Mouse (Mus musculus): ENCODE data around the gene Prex1.

Gene Prex1

GRCm38 (mm10) chr2:166658380-166658779, 55.3 kb downstream of the Prex1 start:
- no peak for DNase-seq

- DNase-seq, result no peak
Observed at GRCm38 (mm10) chr2:166657451-166658011, 56.1 kb downstream of the Prex1 start.

DNA sequence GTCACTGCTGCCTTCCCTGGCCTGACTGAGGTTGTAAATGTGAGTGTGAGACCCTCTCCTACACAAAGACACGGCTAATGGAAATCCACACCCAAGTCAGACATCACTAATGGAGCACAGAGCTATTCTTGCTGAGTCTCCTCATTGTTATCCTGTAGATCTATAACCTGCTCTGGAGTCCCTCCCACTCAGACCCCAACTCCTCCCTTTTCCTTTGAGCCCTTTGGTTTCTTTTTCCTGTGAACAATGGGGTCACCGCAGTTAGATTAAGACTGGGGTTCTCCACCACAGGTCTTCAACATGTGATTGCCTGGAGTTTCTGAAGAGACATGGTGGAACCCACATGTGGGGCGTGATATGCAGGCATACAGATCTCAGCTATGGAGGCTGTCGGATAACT, 57.0 kb downstream of the Prex1 start:
- no peak for DNase-seq

DNA sequence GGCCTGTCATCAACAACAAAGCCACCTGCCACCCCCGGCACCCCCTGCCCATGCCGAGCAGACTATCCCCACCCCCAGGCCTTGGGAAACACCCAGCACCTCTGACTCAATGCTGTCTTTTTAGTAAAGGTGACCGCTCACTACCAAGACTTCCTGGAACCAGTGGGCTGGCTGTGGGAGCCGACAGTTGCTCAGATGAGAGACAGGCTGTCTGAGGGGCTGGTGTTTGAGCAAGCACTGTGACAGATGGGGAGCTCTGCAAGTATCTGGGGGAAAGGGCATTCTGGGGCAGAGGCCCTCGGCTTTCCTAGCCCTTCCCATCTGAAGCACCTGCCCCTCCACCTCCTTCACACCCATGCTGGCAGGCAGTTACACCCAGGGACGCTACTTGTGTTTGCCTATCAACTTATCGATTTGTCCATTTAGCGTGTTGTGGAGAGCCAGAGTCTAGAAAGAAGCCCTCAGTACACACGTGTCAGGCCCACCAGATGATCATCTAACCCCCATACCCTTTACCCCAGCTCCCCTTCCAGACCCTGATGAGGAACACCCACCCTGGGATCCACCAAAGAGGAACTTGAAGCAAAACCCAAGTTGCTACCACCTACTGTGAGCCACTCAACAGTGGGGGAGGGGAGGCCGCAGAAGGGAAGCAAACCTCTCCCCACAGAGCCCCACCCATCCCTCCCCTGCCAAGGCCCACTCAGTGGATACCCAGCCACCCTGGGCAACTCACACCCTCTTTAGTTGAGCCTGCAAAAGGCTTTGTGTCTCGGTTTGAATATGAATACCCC, 57.7 kb downstream of the Prex1 start:
- DNase-seq, result no peak

DNA sequence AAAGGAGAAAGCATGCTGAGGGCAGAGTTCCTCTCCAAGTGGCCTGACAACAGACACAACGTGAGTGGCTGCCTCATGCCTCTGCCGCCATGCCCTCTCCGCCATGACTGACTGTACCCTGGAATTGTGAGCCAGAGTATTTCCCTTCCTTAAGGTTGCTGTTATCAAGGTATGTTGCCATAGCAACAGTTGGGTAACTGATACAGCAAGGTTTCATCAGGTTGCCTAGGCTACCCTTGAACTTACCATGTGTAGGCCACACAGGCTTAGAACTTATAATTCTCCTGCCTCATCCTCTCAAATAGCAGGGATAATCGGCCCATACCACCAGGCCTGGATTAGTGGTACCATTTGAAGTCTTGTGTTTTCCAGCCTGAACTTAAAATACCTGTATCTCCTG, 58.3 kb downstream of the Prex1 start:
- DNase-seq, result no peak

GRCm38 (mm10) chr2:166654875-166655274, 58.8 kb downstream of the Prex1 start:
- no peak for DNase-seq

DNA sequence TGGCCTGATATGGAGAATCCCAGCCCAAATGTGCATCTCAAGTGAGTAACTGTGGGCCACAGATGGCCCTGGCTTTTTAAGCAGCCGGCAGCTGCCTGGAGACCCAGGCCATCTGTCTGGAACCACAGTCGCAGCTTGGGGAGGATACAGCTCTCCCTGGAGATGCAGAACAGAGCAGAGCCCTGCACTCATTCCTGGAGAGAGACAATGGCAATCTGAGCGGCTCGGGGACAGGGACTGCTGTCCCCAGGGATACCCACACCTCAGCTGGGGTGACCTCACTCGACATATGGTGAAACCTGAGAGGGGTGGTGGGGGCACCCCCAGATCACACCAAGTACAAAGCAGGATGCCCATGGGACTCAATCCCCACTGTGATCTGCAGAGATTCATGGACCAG, 60.1 kb downstream of the Prex1 start:
- no peak for DNase-seq

DNA sequence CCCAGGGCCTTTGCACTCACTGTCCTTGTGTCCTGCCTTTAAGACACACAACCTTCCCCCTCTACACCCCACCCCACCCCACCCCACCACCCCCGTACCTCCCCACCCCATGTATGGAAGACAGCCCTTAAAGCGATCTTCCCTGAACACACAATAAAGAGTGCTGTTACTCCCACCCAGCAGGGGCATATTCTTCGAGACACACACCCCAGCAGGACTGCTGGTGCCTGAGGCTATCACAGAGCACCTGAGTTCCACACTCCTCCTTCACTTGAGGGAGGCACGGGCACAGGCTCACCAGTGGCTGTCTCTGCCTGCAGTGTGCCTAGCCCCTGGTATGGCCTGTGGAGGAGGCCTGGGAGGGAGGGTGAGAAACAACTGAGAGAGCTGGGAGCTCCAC, 61.0 kb downstream of the Prex1 start:
- no peak for DNase-seq

DNA sequence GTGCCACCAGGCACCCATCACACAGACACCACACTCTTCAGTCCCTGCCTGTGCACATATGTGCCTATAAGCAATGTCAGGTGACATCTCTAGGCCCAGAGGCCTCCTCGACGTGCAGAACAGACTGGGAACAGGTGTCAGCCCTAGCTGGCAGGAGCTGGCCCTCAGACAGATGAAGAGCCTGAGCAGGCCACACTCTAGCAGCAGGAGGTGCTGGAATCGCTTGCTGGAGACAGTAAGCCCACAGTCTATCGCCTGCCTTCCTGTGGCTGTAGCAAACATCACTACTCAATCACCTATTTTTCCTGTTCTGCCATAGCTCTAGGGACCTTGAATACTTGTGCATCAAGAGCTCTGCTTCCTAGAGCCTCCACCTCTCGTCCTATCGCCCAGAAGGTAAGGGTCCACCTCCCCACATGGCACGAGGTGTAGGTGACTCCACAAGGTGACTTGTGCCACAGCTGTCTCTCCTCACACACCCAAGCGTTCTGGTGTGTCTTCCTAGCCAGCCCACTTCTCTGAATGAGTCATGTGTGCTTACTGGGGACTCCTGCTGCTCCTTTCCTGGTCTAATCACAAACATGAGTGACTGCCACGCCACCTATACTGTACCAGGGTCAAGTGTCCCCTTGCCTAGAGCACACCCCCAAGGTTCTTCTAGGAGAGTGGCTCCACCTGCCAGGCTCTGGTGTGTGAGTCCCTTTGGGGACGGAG, 62.2 kb downstream of the Prex1 start:
- DNase-seq, result no peak

DNA sequence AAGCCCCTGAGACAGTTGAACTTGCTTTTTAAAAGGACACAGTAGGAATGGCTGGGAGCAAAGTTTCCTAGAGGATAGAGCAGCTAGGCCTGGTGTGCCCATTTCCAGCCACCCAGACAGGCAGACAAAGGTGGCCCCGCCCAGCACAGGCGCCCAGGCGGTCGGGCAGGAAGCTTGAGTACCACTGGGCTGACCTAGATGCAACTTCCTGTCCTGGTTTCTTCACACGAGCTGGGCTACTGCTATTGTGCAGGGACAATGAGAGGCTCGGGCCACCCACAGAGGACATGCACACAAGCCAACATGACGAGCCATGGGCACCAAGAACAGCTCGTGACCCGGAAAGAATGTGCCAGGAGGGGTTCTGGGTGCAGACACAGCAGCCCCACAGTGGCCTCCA, 63.2 kb downstream of the Prex1 start:
- DNase-seq, result no peak

- no peak for DNase-seq
Observed at GRCm38 (mm10) chr2:166647242-166647641, 66.4 kb downstream of the Prex1 start.

DNA sequence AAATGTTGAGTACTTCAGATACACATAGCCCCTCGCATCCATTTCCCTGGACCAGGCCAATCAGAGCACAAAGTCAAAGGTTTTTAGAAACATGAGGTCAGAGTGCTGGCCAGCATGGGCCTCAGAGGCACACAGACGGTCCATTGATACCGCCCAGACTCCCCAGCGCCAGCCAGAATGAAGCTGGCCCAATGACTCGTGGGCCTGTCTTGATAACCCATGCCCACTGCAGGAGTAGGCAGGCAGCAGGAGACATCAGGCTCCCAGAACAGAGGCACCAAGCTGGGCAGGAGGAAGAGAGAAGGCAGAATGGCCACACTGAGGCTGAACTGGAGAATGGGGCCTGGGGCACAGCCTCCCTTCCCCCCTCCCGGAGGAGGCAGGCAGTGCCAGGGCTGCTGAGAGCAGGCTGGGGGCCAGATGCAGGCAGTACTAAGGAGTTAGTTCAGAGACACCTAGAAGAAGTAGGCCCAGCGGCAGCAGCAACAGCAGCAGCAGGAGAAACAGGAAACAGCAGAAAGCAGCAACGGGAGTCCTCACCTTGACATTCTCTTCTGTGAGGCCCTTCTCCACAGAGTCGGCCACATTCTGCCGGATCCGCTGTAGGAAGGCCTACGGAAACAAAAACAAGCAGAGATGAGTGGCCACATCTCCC, 67.1 kb downstream of the Prex1 start:
- DNase-seq, result no peak

- DNase-seq, result no peak
Observed at GRCm38 (mm10) chr2:166644816-166645215, 68.8 kb downstream of the Prex1 start.

- DNase-seq, result no peak
Observed at GRCm38 (mm10) chr2:166642581-166642987, 71.0 kb downstream of the Prex1 start.

- DNase-seq, result no peak
Observed at GRCm38 (mm10) chr2:166639750-166640149, 73.9 kb downstream of the Prex1 start.

DNA sequence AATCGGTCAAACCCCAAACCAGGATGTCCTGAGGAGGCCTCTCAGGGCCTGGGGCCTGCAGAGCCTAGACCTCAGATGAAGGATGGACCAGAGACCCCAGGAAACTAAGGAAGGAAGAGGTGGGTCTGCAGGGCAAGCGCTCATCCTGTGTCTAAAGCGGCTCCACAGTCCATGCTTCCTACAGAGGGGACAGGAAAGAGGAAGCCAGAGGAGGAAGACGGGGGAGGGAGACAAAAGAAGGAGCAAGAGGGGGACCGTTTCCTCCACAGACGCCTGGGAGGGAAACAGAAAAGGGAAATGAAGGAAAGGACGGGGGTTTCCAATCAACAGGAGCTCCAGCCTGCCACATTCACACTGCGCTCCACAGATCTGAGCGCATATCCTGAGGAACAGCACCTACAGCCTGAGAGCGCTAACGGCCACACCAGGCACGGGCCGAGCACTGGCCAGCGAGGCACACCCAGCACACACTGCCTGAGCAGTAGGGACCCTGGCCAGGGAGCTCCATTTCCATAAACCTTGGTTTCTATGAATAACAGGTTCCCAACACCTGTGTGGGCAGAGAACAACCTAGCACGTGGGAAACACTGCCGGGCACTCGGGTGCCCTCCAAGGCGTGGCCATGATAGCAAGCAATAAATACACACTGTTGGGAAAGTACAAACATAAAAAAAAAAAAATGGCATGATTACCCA, 74.5 kb downstream of the Prex1 start:
- DNase-seq, result no peak

DNA sequence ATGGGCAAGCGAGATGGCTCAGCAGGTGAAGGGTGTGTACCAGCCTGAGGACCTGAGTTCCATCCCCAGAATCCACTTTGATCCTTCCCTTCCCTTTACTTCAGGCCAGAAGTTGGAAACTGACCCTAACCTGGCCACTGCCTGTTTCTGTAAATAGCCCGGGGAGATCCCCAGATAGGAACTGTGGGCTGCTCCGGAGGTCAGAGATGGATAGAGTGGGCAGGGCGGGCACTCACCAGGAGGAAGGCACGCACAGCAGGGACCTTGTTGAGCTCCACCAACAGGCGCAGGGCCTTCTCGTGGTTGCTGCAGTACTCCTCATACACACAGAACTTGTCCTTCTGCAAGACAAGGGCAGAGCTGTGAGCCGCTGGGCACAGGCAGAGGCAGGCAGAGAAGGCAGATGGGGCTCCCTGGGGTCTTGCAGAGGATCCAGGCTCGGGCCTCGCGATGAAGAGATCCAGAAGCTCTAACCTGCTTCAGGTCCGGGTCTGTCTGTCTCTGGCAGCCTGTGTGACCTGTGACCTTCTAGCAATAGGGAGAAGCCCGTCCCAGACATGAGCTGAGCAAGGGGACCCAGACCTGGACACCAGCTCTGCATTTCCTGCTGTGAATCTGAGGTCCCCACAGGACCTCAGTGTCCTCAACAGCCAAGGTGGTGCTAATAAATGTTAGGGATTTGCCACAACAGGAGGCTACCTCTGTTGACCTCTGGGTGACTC, 75.4 kb downstream of the Prex1 start:
- DNase-seq, result no peak

DNA sequence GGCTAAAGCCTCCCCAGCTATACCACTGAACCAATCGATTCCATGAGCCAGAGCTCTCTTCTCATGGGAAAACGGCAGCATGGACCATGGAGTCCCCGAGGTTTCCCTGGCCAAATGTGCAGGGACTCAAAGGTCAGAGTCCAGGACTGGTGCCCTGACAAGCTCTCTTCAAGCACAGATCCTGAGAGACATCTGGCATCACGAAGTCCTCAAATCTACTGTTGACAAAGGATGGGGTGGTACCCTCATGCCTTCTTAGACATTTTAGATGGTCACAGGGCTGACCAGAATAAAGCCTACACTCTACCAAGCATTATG, 76.0 kb downstream of the Prex1 start:
- DNase-seq, result no peak

DNA sequence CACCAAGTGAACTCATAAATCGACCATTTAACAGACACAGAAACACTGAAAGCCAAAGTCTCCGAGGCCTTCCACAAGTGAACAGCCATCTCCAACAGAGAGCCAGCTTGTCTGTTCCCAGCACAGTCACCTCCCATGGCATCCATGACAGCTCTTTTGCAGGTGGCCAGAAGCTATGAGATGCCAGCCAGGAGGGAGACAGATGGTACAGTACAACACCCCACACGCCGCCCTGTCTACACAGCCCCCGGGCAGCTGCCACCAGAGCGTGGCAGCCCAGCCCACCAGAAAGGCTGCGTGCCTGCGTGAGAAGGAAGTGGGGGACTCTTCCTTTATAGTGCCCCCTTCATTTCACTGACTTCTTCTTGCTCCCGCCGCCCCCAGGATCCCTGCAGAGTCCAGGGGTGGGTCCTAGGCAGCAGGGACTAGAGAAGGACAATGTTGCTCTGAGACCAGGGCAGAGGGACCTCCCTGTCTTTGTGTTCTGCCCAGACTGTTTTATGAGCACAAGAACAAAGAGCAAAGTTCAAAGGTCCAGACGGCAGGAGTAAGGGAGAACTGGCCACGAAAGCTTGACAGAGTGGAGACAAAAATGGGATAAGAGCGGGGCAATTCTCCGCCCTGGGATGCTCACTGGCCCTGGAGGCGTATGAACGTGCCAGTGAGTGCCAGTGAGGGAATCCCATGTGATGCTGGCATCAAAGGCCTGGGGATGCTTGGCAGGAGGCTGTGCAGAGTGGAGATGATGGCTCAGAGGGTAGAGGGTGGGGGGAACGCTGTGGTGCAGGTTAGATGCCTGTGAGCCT, 76.6 kb downstream of the Prex1 start:
- DNase-seq, result peak; percentile 64

GRCm38 (mm10) chr2:166635521-166635920, 78.1 kb downstream of the Prex1 start:
- peak; percentile 27 for DNase-seq

- DNase-seq, result peak; percentile 73
Observed at GRCm38 (mm10) chr2:166632571-166633361, 80.9 kb downstream of the Prex1 start.

Measured in cerebellum, adult 11 months (tissue).